Mouse (Mus musculus) megakaryocyte, embryonic 14.5 days (primary cell): ENCODE results near the gene Skiv2l. TPM values are rescaled to one million over a fixed set of nuclear protein-coding genes. Genes with fewer than 3 reads are reported as not detected.

Source experiments
- H3K27me3 ChIP-seq: replicated peaks from 2 replicates; pipeline ENCODE3; 2012; ENCODE audit warnings: inconsistent platforms
- H3K36me3 ChIP-seq: replicated peaks from 2 replicates; pipeline ENCODE3; 2012; ENCODE audit warnings: low read length, inconsistent platforms, mixed read lengths
- H3K4me1 ChIP-seq: 2 replicates; pipeline ENCODE4 v1.6.1; 2012; ENCODE audit warnings: inconsistent platforms
- H3K4me3 ChIP-seq: replicated peaks from 2 replicates; pipeline ENCODE3; 2012; ENCODE audit warnings: moderate library complexity, mild to moderate bottlenecking, inconsistent platforms
- H3K9me3 ChIP-seq: 2 replicates; pipeline ENCODE4 v1.6.1; 2012; ENCODE audit warnings: inconsistent platforms
- FLI1 ChIP-seq: IDR thresholded peaks from 2 replicates; pipeline ENCODE4 v1.6.1; 2012; ENCODE audit warnings: low read length, inconsistent platforms, mixed read lengths
- GATA1 ChIP-seq: IDR thresholded peaks from 3 replicates; pipeline ENCODE4 v1.6.1; 2012; ENCODE audit warnings: mixed read lengths, low read length, inconsistent platforms, borderline replicate concordance
- polyA plus RNA-seq: library from polyadenylated mRNA; stranded (reverse); fragments of >175 nt; gene quantifications from 2 replicates; pipeline ENCODE4 v1.2.3, GENCODE M21; 2012; ENCODE audit warnings: low replicate concordance; ENCODE audit not compliant: insufficient read depth

Gene Skiv2l
- polyA plus RNA-seq, 1 experiment = 27.6 TPM

GRCm38 (mm10) chr17:34894074-34894597, 44.1 kb upstream of the Skiv2l start:
- Histone ChIP-seq H3K9me3 (no peaks in the 10 kb centered on the region), H3K36me3 (peaks cover 10% of the 10 kb centered on the region), H3K27me3 (no peaks in the 10 kb centered on the region), H3K4me3 (peak overlapping the region; percentile 95), H3K4me1 (peaks cover 68% of the 10 kb centered on the region)
- TF ChIP-seq GATA1 = no peak
- TF ChIP-seq FLI1 = no peak

- Histone ChIP-seq H3K4me3 (peak overlapping the region; percentile 95), H3K4me1 (peaks cover 74% of the 10 kb centered on the region), H3K27me3 (no peaks in the 10 kb centered on the region), H3K36me3 (peaks cover 10% of the 10 kb centered on the region), H3K9me3 (no peaks in the 10 kb centered on the region)
- TF ChIP-seq FLI1 (no peak), GATA1 (no peak)
These were observed 43.2 kb upstream of the Skiv2l start for GRCm38 (mm10) chr17:34893072-34893824.

GRCm38 (mm10) chr17:34891377-34891776, 41.4 kb upstream of the Skiv2l start:
- Histone ChIP-seq H3K36me3 (peaks cover 9% of the 10 kb centered on the region), H3K9me3 (no peaks in the 10 kb centered on the region), H3K4me1 (peaks cover 74% of the 10 kb centered on the region), H3K27me3 (no peaks in the 10 kb centered on the region), H3K4me3 (no peak overlapping the region)
- TF ChIP-seq GATA1 (no peak), FLI1 (no peak)

- TF ChIP-seq FLI1 (no peak), GATA1 (no peak)
- Histone ChIP-seq H3K27me3 (no peaks in the 10 kb centered on the region), H3K9me3 (no peaks in the 10 kb centered on the region)
These were observed 40.2 kb upstream of the Skiv2l start for GRCm38 (mm10) chr17:34890074-34890743.

GRCm38 (mm10) chr17:34887942-34888341, 37.9 kb upstream of the Skiv2l start:
- Histone ChIP-seq H3K9me3 (no peaks in the 10 kb centered on the region), H3K4me1 (peaks cover 79% of the 10 kb centered on the region), H3K27me3 (no peaks in the 10 kb centered on the region), H3K36me3 (no peaks in the 10 kb centered on the region), H3K4me3 (no peak overlapping the region)
- TF ChIP-seq FLI1 = no peak
- TF ChIP-seq GATA1 = no peak

More at GRCm38 (mm10) chr17:34890074-34890743, 40.2 kb upstream of the Skiv2l start:
- H3K36me3 ChIP-seq = no peaks in the 10 kb centered on the region
- H3K4me1 ChIP-seq = peaks cover 74% of the 10 kb centered on the region
- H3K4me3 ChIP-seq = no peak overlapping the region

GRCm38 (mm10) chr17:34885615-34886014, 35.6 kb upstream of the Skiv2l start:
- H3K36me3 ChIP-seq = no peaks in the 10 kb centered on the region
- TF ChIP-seq GATA1 (no peak), FLI1 (no peak)
- H3K9me3 ChIP-seq = no peaks in the 10 kb centered on the region
- peaks cover 81% of the 10 kb centered on the region for H3K4me1 ChIP-seq
- no peaks in the 10 kb centered on the region for H3K27me3 ChIP-seq
- H3K4me3 ChIP-seq = no peak overlapping the region

- Histone ChIP-seq H3K9me3 (no peaks in the 10 kb centered on the region), H3K4me1 (peaks cover 83% of the 10 kb centered on the region), H3K27me3 (no peaks in the 10 kb centered on the region), H3K4me3 (no peak overlapping the region), H3K36me3 (no peaks in the 10 kb centered on the region)
- no peak for TF ChIP-seq FLI1
- no peak for TF ChIP-seq GATA1
These were observed 34.7 kb upstream of the Skiv2l start for GRCm38 (mm10) chr17:34884704-34885103.

- Histone ChIP-seq H3K4me3 (peak overlapping the region; percentile 50), H3K4me1 (peaks cover 83% of the 10 kb centered on the region), H3K9me3 (no peaks in the 10 kb centered on the region), H3K27me3 (no peaks in the 10 kb centered on the region), H3K36me3 (no peaks in the 10 kb centered on the region)
- TF ChIP-seq GATA1 = no peak
- no peak for TF ChIP-seq FLI1
These were observed 33.3 kb upstream of the Skiv2l start for GRCm38 (mm10) chr17:34883332-34883731.

- H3K9me3 ChIP-seq = no peaks in the 10 kb centered on the region
- H3K36me3 ChIP-seq = no peaks in the 10 kb centered on the region
- H3K27me3 ChIP-seq = no peaks in the 10 kb centered on the region
- peaks cover 69% of the 10 kb centered on the region for H3K4me1 ChIP-seq
- no peak for TF ChIP-seq GATA1
- no peak within 1 kb of the TSS for H3K4me3 ChIP-seq
These were observed 31.8 kb upstream of the Skiv2l start, which contains the start of gene Gm20547 for GRCm38 (mm10) chr17:34881683-34882310. Gm20547 (minus strand) TSS chr17:34882042.
